Mouse (Mus musculus) erythroblast, embryonic 14.5 days (primary cell): ENCODE data around the gene Wwox.

ENCODE experiments used
- GATA1 ChIP-seq: IDR thresholded peaks from 2 replicates; pipeline ENCODE4 v1.6.1; 2012; ENCODE audit warnings: low read length, inconsistent platforms, mixed read lengths
- TAL1 ChIP-seq: IDR thresholded peaks from 3 replicates; pipeline ENCODE4 v1.6.1; 2012; ENCODE audit warnings: low read length, inconsistent platforms, mixed read lengths

DNA sequence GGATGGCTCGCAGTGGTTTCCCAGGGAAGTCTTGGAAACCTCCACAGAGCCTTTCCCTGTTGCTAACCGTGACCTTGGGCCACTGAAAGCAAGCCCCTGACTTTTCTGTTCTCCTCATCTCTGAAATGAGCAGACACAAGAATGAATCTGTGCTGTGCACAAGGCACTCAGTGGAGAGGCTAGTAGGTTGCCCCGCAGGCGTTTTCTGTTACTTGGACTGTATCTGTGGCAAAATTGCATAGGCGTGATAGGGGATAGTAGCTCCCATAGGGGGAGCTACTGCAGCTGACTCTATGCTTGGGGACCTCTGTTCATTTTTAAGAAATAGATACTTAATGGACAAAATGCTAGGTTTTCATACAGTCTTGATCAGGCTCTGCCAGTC, 742 bp downstream of the Wwox start:
- no peak for TF ChIP-seq TAL1
- no peak for TF ChIP-seq GATA1
